Mouse (Mus musculus) gastrocnemius, postnatal 36 days (tissue): ENCODE measurements around the gene Adamtsl1. TPM values are rescaled to one million over a fixed set of nuclear protein-coding genes. Genes with fewer than 3 reads are reported as not detected.

Experiments
- DNase-seq, 2 experiments: peaks; one replicate each; pipeline ENCODE4 v3.0.0; 2022
- intact Hi-C: fragments of 180-260 bp; cut with DNase I; formaldehyde crosslinking; loops from one replicate; pipeline ENCODE4 v1.15.1; 2025
- total RNA-seq, 2 experiments: library from RNA; stranded (reverse); gene quantifications; 2 replicates each; pipeline ENCODE4 v1.2.3; 2021

The Adamtsl1 gene
- total RNA-seq, 2 experiments from 2014 or later: 3.8 to 4.2 TPM

DNA sequence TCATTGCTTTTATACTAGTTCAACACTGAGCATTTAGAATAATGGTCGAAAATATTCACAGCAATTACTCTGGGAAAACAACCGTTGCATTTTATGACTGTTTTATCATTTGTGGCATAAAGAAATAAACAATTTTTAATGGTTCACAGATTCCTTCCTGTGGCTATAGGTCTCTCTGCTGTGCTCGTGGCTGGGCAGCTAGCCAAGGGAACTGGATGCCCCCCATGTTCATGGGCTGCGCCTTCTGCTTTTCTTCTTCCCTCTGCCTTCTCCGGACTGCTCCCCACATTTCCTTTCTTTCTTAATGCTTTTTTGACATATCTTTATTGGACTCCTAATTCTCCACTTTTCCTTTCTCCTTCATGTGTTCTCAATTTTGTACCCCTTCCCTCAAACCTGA lies 608.5 kb downstream of the Adamtsl1 start:
- DNase-seq: no peak
- intact Hi-C loops: no loop called here

GRCm38 (mm10) chr4:86124374-86124773 lies 610.4 kb downstream of the Adamtsl1 start:
- intact Hi-C loops: no loop called here
- DNase-seq: no peak

DNA sequence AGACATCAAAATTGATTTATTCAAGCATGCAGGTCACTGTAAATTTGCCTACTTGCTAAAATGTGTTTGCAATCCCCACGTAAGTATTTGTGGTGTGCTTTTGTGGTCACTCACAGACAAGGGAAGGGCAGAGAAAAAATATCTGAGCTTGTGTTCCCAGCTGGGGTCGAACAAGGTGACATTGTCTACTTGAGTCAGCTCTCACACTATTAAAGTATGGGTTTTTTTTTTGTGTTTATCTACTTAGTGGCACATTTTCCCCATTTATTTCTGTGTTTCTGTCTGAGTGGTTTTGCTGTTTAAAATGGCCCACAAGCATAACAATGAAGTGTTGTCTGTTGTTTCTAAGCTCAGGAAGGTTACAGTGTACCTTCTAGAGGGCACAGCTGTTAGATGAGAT lies 612.7 kb downstream of the Adamtsl1 start:
- intact Hi-C loops: no loop called here
- DNase-seq: no peak

DNA sequence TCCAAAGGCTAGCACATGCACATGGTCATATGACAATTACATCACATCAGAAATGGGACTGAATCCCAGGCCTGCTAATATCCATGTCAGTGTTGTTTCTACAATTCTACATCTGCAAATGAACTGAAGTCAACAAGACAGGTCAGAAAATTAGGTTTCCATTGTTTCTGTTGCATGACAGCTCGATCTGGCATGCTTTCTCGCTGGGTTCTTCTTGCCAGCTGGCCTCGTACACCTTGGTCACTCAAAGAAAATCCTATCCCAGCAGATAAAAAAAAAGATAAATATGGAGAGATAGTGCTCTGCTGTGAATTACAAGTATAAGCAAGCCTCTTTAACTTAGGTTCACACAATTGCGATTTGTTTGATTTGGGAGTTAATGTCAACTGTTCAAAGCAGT lies 644.6 kb downstream of the Adamtsl1 start:
- intact Hi-C loops: no loop called here
- no peak for DNase-seq

GRCm38 (mm10) chr4:86159362-86159761 lies 645.4 kb downstream of the Adamtsl1 start:
- intact Hi-C loops: no loop called here
- no peak for DNase-seq

- intact Hi-C loops: no loop called here
- no peak for DNase-seq
Measured at GRCm38 (mm10) chr4:86170763-86171162, 656.8 kb downstream of the Adamtsl1 start.

DNA sequence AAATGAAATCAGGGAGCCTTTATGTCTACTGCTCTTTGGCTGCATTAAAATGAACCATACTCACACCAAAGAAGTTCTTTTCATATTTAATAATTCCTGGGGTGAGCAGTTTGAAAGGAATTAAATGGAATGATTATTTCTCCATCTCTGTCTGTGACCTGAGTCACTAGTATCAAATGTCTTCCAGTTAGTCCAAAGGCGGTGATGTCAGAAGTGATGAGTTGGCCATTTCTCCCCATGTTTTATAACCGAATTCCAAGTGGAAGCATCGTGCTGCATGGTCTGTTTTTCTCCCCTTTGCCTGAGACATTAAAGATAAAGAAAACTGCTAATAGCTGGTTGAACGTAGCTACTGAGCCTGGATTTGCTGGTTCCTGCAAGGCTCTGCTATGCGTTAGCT lies 657.5 kb downstream of the Adamtsl1 start:
- intact Hi-C loops: no loop called here
- no peak for DNase-seq

DNA sequence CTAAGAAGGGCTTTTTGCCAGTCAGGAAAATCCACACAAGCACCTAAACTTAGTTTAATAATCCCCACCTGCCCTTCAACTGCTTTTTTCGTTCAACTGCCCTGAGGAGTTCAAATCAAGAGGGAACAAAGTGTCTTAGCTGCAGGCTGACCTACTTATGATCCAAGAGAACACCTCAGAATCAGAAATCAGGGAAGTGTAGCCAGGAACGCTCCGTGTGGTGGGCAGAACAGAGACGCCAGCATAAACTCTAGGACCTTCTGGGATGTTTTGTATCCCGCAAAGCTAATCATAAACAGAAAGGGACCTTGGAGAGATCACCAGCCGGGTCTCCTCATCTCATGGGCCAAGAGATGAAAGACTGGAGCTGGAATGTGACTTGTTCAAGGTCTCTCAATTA lies 663.5 kb downstream of the Adamtsl1 start:
- intact Hi-C loops: no loop called here
- DNase-seq: no peak

- DNase-seq: no peak
- intact Hi-C loops: no loop called here
Measured at GRCm38 (mm10) chr4:86178116-86178515, 664.1 kb downstream of the Adamtsl1 start.

- DNase-seq: no peak
- intact Hi-C loops: no loop called here
Measured at GRCm38 (mm10) chr4:86183701-86184173, 669.8 kb downstream of the Adamtsl1 start.

GRCm38 (mm10) chr4:86189853-86190252 lies 675.9 kb downstream of the Adamtsl1 start:
- DNase-seq: no peak
- intact Hi-C loops: no loop called here

- intact Hi-C loops: no loop called here
- DNase-seq: no peak
Measured at GRCm38 (mm10) chr4:86191195-86191594, 677.2 kb downstream of the Adamtsl1 start.

DNA sequence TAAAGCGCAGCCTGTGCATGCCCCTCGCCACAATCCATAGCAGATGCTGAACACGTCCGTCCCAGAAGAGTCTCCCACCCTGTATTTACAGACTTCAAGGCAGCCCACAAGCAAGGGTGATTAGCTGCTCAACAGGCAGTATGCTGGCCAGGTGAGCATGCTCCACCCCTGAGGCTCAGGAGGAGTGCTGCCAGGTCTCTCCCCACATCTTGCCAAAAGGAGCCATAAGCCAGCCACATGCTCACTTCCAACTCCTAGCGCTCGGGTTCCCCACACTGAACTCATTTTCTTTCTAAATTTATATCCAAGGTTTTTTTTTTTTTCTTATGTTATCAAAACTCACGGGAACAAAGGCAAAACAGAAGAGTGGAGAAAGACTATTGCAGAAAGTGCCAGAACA lies 687.8 kb downstream of the Adamtsl1 start:
- intact Hi-C loops: no loop called here
- DNase-seq: no peak

DNA sequence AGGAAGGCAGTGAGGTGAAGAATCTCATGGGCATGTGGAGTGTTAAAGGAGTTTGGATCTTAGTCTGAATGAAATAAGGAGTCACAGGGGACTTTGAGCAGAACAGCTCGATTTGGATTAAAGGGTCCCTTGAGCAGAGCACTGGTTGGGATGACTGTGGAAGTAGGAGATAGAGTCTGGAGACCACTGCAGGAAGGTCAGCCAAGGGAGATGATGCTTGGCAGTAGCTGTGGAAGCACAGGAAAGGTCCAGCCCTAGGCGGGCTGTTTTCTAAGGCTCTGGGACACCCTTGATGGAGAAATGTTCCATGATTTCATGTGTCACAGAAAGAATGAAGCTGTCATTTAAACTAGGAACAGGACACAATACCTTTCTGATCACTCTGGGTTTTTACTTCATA lies 689.3 kb downstream of the Adamtsl1 start:
- DNase-seq: peak in 1 of 2 experiments; percentile 38

DNA sequence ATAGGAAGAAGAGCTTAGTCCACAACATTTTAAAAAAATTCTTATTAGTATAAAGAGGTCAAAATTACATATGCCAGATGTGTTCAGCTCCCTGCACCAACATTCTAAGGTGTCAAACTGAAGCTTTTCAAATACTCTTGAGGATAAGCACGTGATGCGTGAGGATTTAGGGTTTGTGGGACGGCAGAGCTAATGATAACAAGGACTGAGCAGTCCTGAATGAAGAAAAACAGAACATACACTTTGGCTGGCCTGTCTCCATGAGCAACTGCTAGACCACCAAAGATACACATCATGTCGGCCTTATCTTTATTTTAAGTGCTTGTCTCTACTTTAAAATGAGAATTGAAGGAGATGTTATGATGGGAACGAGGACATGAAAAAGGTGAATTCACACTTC lies 710.9 kb downstream of the Adamtsl1 start:
- intact Hi-C loops: no loop called here
- DNase-seq: no peak

More for the DNA sequence above, 689.3 kb downstream of the Adamtsl1 start:
- intact Hi-C loops: no loop called here

DNA sequence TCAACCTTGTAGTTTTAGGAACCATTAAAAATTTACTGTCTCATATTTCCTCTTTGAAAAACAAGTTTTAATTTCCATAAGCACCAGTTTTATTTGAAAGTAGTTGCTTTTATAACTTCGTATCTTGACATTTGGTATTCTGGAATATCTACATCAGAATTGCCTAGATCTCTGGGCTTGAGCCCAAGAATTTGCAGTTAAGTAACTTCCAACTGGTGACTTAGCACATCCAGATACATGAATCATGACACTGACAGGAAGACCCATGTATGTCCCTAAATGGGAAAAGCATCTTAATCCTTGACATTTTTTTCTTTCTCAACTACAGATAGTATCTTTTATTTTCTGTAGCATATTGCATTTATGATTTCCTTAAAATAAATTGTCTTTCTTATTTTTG lies 713.1 kb downstream of the Adamtsl1 start:
- intact Hi-C loops: no loop called here
- DNase-seq: no peak

DNA sequence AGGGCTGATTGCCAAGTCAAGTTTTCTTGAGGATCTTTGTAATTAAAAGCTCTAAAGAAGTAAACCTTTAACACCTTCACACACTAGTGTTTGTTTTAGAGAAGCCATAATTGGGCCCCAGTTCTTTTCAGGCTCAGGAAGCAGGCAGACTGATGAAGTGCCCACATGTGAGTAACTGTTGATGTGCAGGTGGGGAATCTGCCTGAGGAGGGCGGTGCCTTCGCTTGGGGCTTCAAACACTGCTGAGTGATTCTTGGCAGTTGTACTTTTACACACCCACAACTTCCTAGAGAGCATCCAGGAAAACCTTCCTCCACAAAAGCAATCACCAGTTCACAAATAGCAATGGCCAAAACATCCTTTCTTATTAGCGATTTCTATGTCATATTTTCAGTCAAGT lies 719.2 kb downstream of the Adamtsl1 start:
- intact Hi-C loops: no loop called here
- no peak for DNase-seq

DNA sequence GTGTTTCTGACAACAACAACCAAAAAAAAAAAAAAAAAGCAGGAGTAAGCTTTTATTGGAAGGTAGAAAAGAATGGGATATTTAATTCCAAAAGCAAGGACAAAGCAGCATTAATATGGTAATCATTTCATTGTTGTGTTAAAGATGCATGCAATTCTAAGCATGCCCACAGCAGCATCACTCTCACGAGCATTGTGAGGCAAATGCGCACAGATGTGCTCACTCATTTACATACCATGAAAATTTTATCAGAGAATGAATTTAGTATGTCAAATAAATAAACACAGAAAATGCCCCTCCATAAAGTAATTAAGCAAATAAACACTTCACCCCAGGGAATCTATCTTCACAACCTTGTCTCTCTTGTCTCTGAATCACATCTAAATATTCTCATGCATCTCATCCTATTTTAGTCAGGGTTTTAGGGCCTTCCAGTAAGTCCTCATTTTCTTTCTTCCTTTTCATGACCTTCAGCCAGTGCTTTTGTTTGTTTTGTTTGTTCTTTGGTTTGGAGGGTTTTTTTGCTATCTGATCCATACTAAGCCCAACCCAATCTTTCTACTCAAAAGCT lies 728.0 kb downstream of the Adamtsl1 start:
- no peak for DNase-seq
- intact Hi-C loops: no loop called here

GRCm38 (mm10) chr4:86270085-86270484 lies 756.1 kb downstream of the Adamtsl1 start:
- intact Hi-C loops: no loop called here
- no peak for DNase-seq

- intact Hi-C loops: no loop called here
- DNase-seq: peak in 1 of 2 experiments; percentile 22
Measured at GRCm38 (mm10) chr4:86273703-86274355, 759.9 kb downstream of the Adamtsl1 start.

DNA sequence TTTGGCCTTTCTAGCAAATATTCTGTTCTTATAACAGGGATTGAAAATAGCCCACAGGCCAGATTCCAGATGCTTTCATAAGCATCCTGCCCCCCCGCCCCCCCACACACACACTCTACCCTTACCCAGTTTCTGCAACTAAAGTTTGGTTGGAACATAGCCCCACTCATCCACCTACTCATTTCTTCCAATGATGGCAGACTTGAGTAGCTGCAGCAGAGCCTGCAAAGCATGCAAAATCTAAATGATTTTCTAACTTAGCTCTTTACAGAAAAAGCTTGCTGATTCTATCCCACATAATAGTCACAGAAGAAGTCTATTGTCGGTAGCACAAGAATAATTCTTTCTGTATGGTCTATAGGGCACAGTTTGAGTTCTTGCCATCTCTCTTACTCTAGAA lies 760.7 kb downstream of the Adamtsl1 start:
- intact Hi-C loops: no loop called here
- DNase-seq: no peak

DNA sequence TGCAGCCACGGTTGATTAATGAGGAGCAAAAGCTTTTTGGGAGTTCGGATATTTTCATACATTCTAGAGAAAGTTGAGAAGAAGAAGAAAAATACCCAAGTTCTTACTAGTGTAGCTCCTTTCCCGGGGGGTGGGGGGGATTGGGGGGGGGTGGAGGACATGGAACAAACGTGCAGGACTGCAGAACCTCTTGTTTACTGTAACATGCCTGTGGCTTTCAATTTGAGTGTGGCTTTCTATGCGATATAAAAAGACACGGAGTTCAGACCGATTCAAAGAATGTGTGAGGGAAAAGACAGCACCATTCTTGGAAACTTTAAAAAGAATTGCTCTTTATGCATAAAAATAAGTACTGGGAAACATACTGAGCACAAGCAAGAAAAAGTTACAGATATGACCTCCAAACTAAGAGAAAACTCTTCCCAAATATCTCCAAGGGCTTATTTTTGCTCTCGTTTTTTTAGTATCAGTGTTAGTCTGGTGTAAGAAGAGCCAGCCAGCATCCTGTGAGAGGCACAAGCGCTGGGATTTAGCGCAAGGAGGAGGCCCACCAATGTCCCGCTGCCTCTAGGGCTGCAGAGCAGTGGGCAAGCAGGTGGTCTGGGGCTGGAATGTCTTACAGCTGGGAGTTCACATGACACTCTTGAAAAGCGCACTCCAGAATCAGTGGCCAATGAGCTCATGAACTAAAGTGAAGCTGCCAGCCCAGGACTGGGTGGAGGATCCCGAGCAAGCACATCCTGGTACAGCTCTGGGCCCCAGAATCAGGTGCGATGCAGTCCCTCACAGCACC lies 762.2 kb downstream of the Adamtsl1 start:
- DNase-seq: no peak
- intact Hi-C loops: no loop called here
